Mouse (Mus musculus) embryonic facial prominence, embryonic 13.5 days (tissue): ENCODE results near the gene Cdkn2aip. TPM values are rescaled to one million over a fixed set of nuclear protein-coding genes. Genes with fewer than 3 reads are reported as not detected.

Experiments
- ATAC-seq: fragments of 200-750 bp; cut with Nextera tagmentation; 2 replicates; pipeline ENCODE4 v1.8.0; 2017; ENCODE audit warnings: low read depth; ENCODE audit not compliant: insufficient number of reproducible peaks, insufficient read depth, low FRiP score, low TSS enrichment
- H3K27ac ChIP-seq: fragments of 300-500 bp; sonication (generic); 2 replicates; pipeline ENCODE4 v1.5.1; 2015; ENCODE audit warnings: moderate library complexity, mild to moderate bottlenecking, inconsistent platforms
- H3K27me3 ChIP-seq: fragments of 300-500 bp; sonication (generic); 2 replicates; pipeline ENCODE4 v1.6.1; 2015; ENCODE audit warnings: mild to moderate bottlenecking, inconsistent platforms
- H3K36me3 ChIP-seq: fragments of 300-500 bp; sonication (generic); 2 replicates; pipeline ENCODE4 v1.6.1; 2015; ENCODE audit warnings: mild to moderate bottlenecking, inconsistent platforms
- H3K4me1 ChIP-seq: fragments of 300-500 bp; sonication (generic); 2 replicates; pipeline ENCODE4 v1.6.1; 2015; ENCODE audit warnings: inconsistent platforms
- H3K4me2 ChIP-seq: fragments of 300-500 bp; sonication (generic); 2 replicates; pipeline ENCODE4 v1.6.1; 2015; ENCODE audit warnings: moderate library complexity, mild to moderate bottlenecking, inconsistent platforms
- H3K4me3 ChIP-seq: fragments of 300-500 bp; sonication (generic); 2 replicates; pipeline ENCODE4 v1.5.1; 2015; ENCODE audit warnings: mild to moderate bottlenecking, inconsistent platforms
- H3K9ac ChIP-seq: fragments of 300-500 bp; sonication (generic); 2 replicates; pipeline ENCODE4 v1.6.1; 2015; ENCODE audit warnings: mild to moderate bottlenecking, inconsistent platforms
- H3K9me3 ChIP-seq: fragments of 300-500 bp; sonication (generic); 2 replicates; pipeline ENCODE4 v1.6.1; 2016; ENCODE audit warnings: inconsistent platforms
- WGBS: fragments of 180-500 bp; shearing (Covaris S2); methylation state at CpG from one replicate; pipeline ENCODE4 v1.1.7; 2015; ENCODE audit warnings: mixed read lengths; 5-methylcytosine and 5-hydroxymethylcytosine counted together
- polyA plus RNA-seq: library from polyadenylated mRNA; unstranded; fragments of >200 nt; fragmentation: Nextera tagmentation; extraction: Ambion mirVana; gene quantifications from 2 replicates; pipeline ENCODE4 v1.2.1, GENCODE M21; 2015

Cdkn2aip gene
- polyA plus RNA-seq, 1 experiment from 2014 or later, result 26.5 TPM

DNA sequence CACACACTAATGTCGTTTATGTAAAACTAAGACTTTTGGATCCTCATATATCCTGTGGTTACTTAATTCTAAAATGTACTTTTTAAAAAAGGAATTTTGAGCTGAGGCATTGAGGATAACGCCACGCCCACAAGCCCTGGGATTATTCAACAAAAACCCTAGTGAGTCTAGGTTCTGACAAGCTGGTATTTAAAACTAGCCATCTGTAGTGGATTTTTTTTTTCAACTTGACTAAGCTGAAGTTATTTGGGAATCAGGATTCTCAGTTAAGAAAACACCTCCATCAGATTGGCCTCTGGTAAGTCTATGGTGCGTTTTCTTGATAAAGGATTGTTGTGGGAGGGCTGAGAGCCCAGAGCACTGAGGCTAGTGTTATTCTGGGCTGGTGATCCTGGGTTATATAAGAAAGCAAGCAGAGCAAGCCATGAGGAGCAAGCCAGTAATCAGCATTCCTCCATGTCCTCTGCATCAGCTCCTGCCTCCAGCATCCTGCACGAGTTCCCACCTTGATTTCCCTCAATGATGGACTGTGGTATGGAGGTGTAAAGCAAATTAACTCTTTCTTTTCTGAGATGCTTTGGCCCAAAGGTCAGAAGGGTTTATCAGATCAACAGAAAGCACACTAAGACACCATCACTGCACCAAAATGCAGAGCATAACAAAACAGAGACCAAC is 18.2 kb downstream of the Cdkn2aip start:
- ATAC-seq, result no peak
- WGBS, result 78% methylated on average over 5 of the region's 5 CpGs

DNA sequence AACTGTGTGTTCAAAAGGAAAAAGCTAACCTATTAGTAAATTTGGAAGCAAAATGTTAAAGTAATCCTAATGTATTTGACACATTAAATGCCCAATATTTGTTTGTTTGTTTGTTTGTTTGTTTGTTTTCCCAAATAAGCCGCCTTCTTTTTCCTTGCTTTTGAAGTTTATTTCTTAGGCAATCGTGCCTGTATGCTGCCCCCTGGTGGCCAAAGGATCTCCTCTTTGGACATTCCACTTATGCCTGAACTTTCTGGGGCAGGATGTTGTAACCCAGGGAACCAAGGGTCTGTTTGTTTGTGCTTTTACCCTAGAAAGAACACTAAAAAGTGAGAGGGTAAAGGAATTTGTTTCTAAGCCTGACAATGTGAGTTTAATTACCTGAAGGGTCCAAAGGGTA is 20.6 kb downstream of the Cdkn2aip start:
- Histone ChIP-seq H3K27me3 (peaks cover 8% of the 10 kb centered on the region; the same call in 1 of the 2 replicates), H3K4me3 (no peak overlapping the region), H3K9me3 (no peaks in the 10 kb centered on the region), H3K4me1 (peaks cover 6% of the 10 kb centered on the region; the same call in 1 of the 2 replicates), H3K27ac (no peak overlapping the region), H3K4me2 (no peak overlapping the region), H3K36me3 (no peaks in the 10 kb centered on the region), H3K9ac (no peak overlapping the region)
- no peak for ATAC-seq
- WGBS, result 18% methylated on average over 2 of the region's 2 CpGs

More for the DNA sequence above, 18.2 kb downstream of the Cdkn2aip start:
- no peaks in the 10 kb centered on the region for H3K36me3 ChIP-seq
- H3K9ac ChIP-seq, result no peak overlapping the region
- peaks cover 5% of the 10 kb centered on the region; the same call in 1 of the 2 replicates for H3K4me1 ChIP-seq
- H3K4me3 ChIP-seq, result no peak overlapping the region
- no peak overlapping the region for H3K27ac ChIP-seq
- H3K4me2 ChIP-seq, result no peak overlapping the region
- H3K9me3 ChIP-seq, result no peaks in the 10 kb centered on the region
- peaks cover 8% of the 10 kb centered on the region; the same call in 1 of the 2 replicates for H3K27me3 ChIP-seq

DNA sequence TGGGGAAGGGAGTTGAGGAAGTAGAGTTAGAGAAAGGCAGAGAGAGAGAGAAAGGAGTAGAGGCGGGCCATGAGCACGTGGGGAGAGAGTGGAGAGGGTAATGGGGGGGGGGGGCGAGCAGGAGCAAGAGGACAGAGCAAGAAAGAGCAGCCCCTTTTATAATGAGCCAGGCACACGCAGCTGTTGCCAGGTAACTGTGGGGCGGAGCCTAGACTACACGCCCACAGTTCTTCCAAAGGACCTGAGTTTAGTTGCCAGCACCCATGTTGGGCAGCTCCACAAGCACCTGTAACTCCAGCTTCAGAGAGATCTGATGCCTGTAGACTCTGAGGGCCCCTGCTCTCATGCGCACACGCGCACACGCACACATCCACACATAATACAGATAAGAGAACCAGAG is 21.9 kb downstream of the Cdkn2aip start:
- Histone ChIP-seq H3K4me3 (no peak overlapping the region), H3K36me3 (no peaks in the 10 kb centered on the region), H3K27ac (no peak overlapping the region), H3K4me2 (no peak overlapping the region), H3K27me3 (peaks cover 8% of the 10 kb centered on the region; the same call in 1 of the 2 replicates), H3K9ac (no peak overlapping the region), H3K9me3 (no peaks in the 10 kb centered on the region), H3K4me1 (peaks cover 6% of the 10 kb centered on the region; the same call in 1 of the 2 replicates)
- 76% methylated on average over 10 of the region's 10 CpGs for WGBS
- ATAC-seq, result no peak

DNA sequence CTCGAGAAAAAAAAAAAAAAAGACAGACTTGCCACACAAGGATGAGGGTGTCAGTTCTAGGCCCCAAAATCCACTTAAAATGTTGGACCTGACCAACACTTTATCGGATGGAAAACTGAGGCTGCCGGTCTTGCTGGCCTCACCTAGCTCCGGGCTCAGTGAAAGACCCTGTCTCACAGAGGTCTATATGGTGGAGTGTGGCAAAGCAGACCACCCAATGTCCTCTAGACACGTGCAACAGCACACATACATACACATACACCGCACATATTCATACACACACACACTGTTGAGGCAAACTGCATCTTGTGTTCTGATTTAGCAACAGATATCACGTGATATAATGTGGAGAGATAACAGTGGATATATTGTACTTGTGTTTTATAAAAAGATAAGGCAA is 22.4 kb downstream of the Cdkn2aip start:
- Histone ChIP-seq H3K4me3 (no peak overlapping the region), H3K9ac (no peak overlapping the region), H3K9me3 (no peaks in the 10 kb centered on the region), H3K27ac (no peak overlapping the region), H3K27me3 (peaks cover 8% of the 10 kb centered on the region; the same call in 1 of the 2 replicates), H3K4me2 (peak overlapping the region; percentile 61), H3K36me3 (no peaks in the 10 kb centered on the region), H3K4me1 (peaks cover 6% of the 10 kb centered on the region; the same call in 1 of the 2 replicates)
- ATAC-seq, result no peak
- WGBS, result 44% methylated on average over 7 of the region's 7 CpGs

DNA sequence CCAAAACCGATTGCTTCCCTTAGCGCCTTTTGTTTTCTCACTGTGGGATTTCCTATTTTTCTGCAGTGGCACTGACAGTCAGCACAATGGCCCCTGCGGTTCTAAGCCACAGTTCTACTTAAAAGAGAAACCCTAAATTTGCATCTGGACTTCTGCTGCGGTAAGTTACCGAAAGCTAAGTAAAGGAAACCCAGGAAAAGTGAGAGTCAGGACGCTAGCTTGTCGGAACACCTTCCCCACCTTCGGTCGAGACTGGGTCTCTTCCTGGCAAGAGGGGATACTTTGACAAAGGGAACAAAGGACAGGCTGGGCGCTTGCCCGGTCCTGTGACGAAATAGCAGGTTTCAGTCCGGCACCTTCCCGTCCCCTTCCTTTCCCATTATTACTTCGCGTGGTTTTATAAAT is 23.1 kb downstream of the Cdkn2aip start:
- peak overlapping the region; percentile 31 for H3K4me3 ChIP-seq
- 4% methylated on average over 16 of the region's 16 CpGs for WGBS
- peaks cover 6% of the 10 kb centered on the region; the same call in 1 of the 2 replicates for H3K4me1 ChIP-seq
- H3K4me2 ChIP-seq, result peak overlapping the region; percentile 61
- no peaks in the 10 kb centered on the region for H3K36me3 ChIP-seq
- no peaks in the 10 kb centered on the region for H3K9me3 ChIP-seq
- peak overlapping the region; percentile 59 for H3K9ac ChIP-seq
- no peak for ATAC-seq
- H3K27me3 ChIP-seq, result peaks cover 8% of the 10 kb centered on the region; the same call in 1 of the 2 replicates
- no peak overlapping the region for H3K27ac ChIP-seq

DNA sequence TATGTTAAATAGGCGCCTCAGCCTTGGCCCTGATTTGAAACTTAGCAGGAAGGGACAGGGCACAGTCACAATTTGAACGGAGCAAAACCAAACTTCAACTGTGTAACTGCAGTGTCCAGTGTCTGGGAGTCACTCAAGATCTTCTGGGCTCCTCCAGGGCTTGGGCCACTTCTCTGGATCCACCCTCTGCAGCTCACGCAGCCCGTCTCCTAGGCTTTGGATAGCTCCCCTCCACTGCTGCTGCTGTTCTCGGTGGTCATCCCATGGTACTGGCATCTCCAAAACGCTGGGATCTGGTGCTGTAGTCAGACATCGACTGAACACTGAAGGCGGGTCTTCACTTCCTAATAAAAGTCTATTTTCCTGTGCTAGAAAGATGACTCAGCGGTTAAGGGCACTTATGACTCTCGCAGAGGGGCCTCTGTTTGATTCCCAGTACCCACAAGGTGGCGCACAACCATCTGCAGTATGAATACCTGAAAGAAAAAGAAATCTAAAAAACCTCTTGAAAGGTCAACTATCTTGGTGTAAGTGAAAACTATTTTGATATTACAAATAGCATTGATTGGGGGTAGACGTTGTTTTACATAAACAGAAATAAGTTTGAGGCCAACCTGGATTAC is 23.9 kb downstream of the Cdkn2aip start:
- WGBS, result 56% methylated on average over 12 of the region's 12 CpGs
- no peak overlapping the region for H3K9ac ChIP-seq
- no peaks in the 10 kb centered on the region for H3K9me3 ChIP-seq
- peaks cover 6% of the 10 kb centered on the region; the same call in 1 of the 2 replicates for H3K4me1 ChIP-seq
- no peak overlapping the region for H3K27ac ChIP-seq
- H3K4me3 ChIP-seq, result no peak overlapping the region
- H3K4me2 ChIP-seq, result no peak overlapping the region
- peaks cover 8% of the 10 kb centered on the region; the same call in 1 of the 2 replicates for H3K27me3 ChIP-seq
- ATAC-seq, result no peak
- H3K36me3 ChIP-seq, result no peaks in the 10 kb centered on the region

DNA sequence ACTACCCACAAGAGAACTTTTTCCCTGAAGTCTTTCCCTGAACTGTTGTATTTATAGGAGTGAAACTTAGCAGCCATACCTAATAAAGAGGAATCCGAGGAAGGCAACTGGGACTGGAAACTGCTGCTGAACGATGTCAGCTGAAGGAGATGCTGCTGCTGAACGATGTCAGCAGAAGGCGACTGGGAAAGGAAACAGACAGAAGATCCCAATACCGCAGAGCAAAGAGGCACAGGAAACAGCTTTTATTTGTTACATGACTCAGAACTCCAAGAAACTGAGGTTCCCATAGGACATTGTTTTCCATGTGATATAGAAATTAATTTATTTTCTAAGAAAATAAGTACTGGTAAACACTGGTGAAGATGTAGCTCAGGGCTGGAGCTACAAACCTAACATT is 29.3 kb downstream of the Cdkn2aip start:
- no peak overlapping the region for H3K4me3 ChIP-seq
- peaks cover 4% of the 10 kb centered on the region; the same call in 1 of the 2 replicates for H3K36me3 ChIP-seq
- WGBS, result 69% methylated on average over 5 of the region's 5 CpGs
- H3K9ac ChIP-seq, result no peak overlapping the region
- H3K9me3 ChIP-seq, result no peaks in the 10 kb centered on the region
- H3K4me1 ChIP-seq, result no peaks in the 10 kb centered on the region
- ATAC-seq, result no peak
- no peak overlapping the region for H3K27ac ChIP-seq
- H3K27me3 ChIP-seq, result no peaks in the 10 kb centered on the region
- H3K4me2 ChIP-seq, result no peak overlapping the region

DNA sequence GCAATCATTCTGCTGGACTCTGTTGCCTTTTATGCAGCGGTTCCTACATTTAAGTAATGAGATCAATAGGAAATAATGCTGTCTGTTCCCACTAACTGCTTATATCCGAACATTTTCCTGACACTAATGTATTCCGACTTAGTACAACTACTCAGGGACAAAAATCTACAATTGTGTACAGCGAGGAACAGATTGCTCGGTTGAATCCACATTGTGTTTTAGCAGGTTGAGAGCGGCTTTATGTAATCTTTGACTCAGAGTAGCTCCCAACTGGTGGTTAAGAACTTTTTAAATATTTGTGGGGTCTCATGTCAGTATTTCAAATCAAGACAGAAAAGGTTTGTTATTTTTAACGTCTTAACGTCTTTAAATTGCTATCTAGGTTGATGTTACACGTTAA is 29.7 kb downstream of the Cdkn2aip start:
- H3K9ac ChIP-seq, result no peak overlapping the region
- no peak overlapping the region for H3K27ac ChIP-seq
- H3K36me3 ChIP-seq, result peaks cover 4% of the 10 kb centered on the region; the same call in 1 of the 2 replicates
- H3K4me3 ChIP-seq, result no peak overlapping the region
- no peaks in the 10 kb centered on the region for H3K27me3 ChIP-seq
- ATAC-seq, result no peak
- no peaks in the 10 kb centered on the region for H3K4me1 ChIP-seq
- 82% methylated on average over 9 of the region's 9 CpGs for WGBS
- H3K9me3 ChIP-seq, result no peaks in the 10 kb centered on the region
- H3K4me2 ChIP-seq, result no peak overlapping the region

DNA sequence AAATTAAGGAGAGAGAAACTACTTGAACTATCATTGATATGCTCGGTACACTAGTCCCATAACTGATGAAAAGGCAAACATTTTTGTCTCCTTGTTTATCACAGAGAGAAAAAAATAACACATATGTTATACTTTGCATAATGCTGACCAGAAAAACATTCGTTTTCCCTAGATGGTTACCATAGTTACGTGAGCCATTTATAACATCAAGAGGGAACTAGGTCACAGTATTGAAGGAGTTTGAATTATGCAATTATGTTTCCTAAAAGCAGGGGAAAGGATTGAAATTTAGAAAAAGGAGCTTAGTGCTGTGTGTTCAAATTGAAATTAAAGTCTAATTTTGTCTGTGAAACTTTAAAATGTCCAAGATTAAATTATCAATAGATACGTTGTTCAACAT is 33.4 kb downstream of the Cdkn2aip start:
- Histone ChIP-seq H3K4me3 (no peak overlapping the region), H3K9ac (no peak overlapping the region), H3K9me3 (no peaks in the 10 kb centered on the region), H3K27ac (no peak overlapping the region), H3K4me2 (no peak overlapping the region), H3K4me1 (peaks cover 6% of the 10 kb centered on the region), H3K36me3 (peaks cover 6% of the 10 kb centered on the region; the same call in 1 of the 2 replicates), H3K27me3 (no peaks in the 10 kb centered on the region)
- ATAC-seq, result no peak
- 81% methylated on average over 4 of the region's 4 CpGs for WGBS

DNA sequence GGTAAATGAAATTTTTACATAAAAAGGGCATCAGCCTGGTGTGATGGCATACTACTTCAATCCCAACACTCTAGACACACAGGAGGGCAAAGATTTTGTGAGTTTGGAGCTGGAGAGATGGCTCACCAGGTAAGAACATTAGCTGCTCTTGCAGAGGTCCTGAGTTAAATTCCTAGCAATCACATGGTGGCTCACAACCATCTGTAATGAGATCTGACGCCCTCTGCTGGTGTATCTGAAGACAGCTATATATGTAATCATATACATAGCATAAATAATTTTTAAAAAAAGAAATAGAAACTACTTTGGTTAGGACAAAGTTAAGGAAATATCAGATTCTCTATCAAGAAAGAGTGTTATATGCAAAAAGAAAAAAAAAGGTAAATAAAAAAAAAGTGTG is 34.1 kb downstream of the Cdkn2aip start:
- WGBS, result 75% methylated on average over 1 of the region's 1 CpGs
- ATAC-seq, result no peak
- H3K9me3 ChIP-seq, result no peaks in the 10 kb centered on the region

DNA sequence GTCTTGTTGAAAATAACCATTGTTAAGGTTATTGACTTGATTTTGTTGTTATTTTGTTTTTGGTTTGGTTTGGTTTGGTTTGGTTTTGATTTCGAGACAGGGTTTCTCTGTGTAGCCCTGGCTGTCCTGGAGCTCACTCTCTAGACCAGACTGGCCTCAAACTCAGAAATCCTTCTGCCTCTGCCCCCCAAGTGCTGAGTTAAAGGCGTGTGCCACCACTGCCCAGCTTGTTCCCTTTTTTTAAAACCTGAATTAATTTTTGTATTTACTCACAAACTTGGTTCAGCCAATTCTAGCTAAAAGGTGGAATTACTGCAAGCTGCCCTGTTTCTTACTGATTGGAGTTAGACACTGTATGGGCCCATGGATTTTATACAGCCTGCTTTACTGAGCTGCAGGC is 37.1 kb downstream of the Cdkn2aip start:
- Histone ChIP-seq H3K4me1 (peaks cover 6% of the 10 kb centered on the region), H3K4me2 (peak overlapping the region; percentile 72), H3K4me3 (peak overlapping the region; percentile 95), H3K9ac (no peak overlapping the region), H3K9me3 (no peaks in the 10 kb centered on the region), H3K27me3 (no peaks in the 10 kb centered on the region), H3K27ac (no peak overlapping the region), H3K36me3 (peaks cover 3% of the 10 kb centered on the region; the same call in 1 of the 2 replicates)
- WGBS, result 61% methylated on average over 2 of the region's 2 CpGs
- ATAC-seq, result no peak

More for the DNA sequence above, 34.1 kb downstream of the Cdkn2aip start:
- Histone ChIP-seq H3K9ac (no peak overlapping the region), H3K36me3 (peaks cover 6% of the 10 kb centered on the region; the same call in 1 of the 2 replicates), H3K27me3 (no peaks in the 10 kb centered on the region), H3K27ac (no peak overlapping the region), H3K4me2 (no peak overlapping the region), H3K4me1 (peaks cover 6% of the 10 kb centered on the region), H3K4me3 (no peak overlapping the region)

DNA sequence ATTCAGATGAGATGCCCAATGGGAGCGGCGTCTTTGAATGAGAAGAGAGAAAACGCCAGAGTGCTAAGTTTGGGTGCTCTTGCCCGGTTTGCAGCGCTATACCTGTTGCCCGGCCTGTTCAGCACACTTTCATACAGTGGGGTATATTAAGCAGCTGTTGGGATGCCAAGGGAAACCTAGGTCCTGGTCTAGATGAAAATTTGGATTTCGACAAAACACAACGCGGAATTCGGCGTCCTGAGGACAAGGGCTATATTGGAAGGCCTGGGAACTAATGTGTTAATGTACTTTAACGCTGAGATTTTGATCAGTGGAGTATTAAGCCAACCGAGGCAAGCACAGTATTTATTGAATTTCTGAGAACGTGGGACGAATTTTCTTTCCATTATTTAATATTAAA is 37.5 kb downstream of the Cdkn2aip start:
- under 1% methylated on average over 15 of the region's 15 CpGs for WGBS
- no peaks in the 10 kb centered on the region for H3K9me3 ChIP-seq

More for the DNA sequence above, 37.5 kb downstream of the Cdkn2aip start:
- H3K27me3 ChIP-seq, result no peaks in the 10 kb centered on the region
- H3K4me1 ChIP-seq, result peaks cover 6% of the 10 kb centered on the region
- H3K27ac ChIP-seq, result peak overlapping the region; percentile 96
- H3K9ac ChIP-seq, result peak overlapping the region; percentile 89
- H3K4me2 ChIP-seq, result peak overlapping the region; percentile 72
- peaks cover 3% of the 10 kb centered on the region; the same call in 1 of the 2 replicates for H3K36me3 ChIP-seq
- ATAC-seq, result no peak
- H3K4me3 ChIP-seq, result peak overlapping the region; percentile 95
